Mouse (Mus musculus) hematopoietic stem cell, adult 5-6 weeks (primary cell): ENCODE measurements around the gene Cyp2a5. TPM values are rescaled to one million over a fixed set of nuclear protein-coding genes. Genes with fewer than 3 reads are reported as not detected.
"Not testable (repeated sequence)": the region's sequence is repeated elsewhere in the genome, so short reads cannot be mapped to it uniquely, and the experiment has no call there.

Experiments used
- ATAC-seq, 2 experiments: fragments of 125-278 bp in 1 of 2; replicated peaks in 1 of 2; 2 replicates each; pipeline ENCODE4 v1.8.0; 2016 to 2017; ENCODE audit warnings: inconsistent platforms in 2 of 2, mild to moderate bottlenecking in 2 of 2, moderate number of reproducible peaks in 2 of 2, low read depth in 1 of 2, moderate TSS enrichment in 1 of 2; ENCODE audit not compliant: low FRiP score in 2 of 2, poor library complexity in 2 of 2, severe bottlenecking in 2 of 2, insufficient read depth in 1 of 2, low TSS enrichment in 1 of 2
- total RNA-seq: library from RNA; stranded (forward); fragments of 172-1452, 232-1000 nt; gene quantifications from 2 replicates; pipeline ENCODE4 v1.2.3, GENCODE M21; 2017

The Cyp2a5 gene
- total RNA-seq: not detected in 2 replicates

GRCm38 (mm10) chr7:26835059-26835458 is at the start of gene Cyp2a5:
Gene Cyp2a5, plus strand, starts transcription at chr7:26835305.
- ATAC-seq: not testable (repeated sequence)

- not testable (repeated sequence) for ATAC-seq
These were observed 49.1 kb upstream of the Cyp2a5 start for GRCm38 (mm10) chr7:26786013-26786412.

GRCm38 (mm10) chr7:26789984-26790383 is 45.1 kb upstream of the Cyp2a5 start:
- ATAC-seq: no peak

GRCm38 (mm10) chr7:26800104-26800503 is 35.0 kb upstream of the Cyp2a5 start:
- ATAC-seq: no peak

- no peak for ATAC-seq
These were observed 34.1 kb upstream of the Cyp2a5 start for GRCm38 (mm10) chr7:26800996-26801395.

- no peak for ATAC-seq
These were observed 26.5 kb upstream of the Cyp2a5 start, which contains the start of gene Cyp2g1 for GRCm38 (mm10) chr7:26808592-26808991. Gene Cyp2g1, plus strand, starts transcription at chr7:26808892.

- not testable (repeated sequence) for ATAC-seq
These were observed 3.4 kb upstream of the Cyp2a5 start for GRCm38 (mm10) chr7:26831556-26832292.

GRCm38 (mm10) chr7:26832668-26833067 is 2.4 kb upstream of the Cyp2a5 start:
- ATAC-seq: not testable (repeated sequence)

- not testable (repeated sequence) for ATAC-seq
These were observed 8.3 kb downstream of the Cyp2a5 start for GRCm38 (mm10) chr7:26843400-26843799.

- not testable (repeated sequence) for ATAC-seq
These were observed 15.0 kb downstream of the Cyp2a5 start for GRCm38 (mm10) chr7:26850063-26850462.

- ATAC-seq: not testable (repeated sequence)
These were observed 43.5 kb downstream of the Cyp2a5 start for GRCm38 (mm10) chr7:26878581-26878980.

GRCm38 (mm10) chr7:26880600-26880999 is 45.5 kb downstream of the Cyp2a5 start:
- ATAC-seq: not testable (repeated sequence)

Other genes with a start within 250 kb of the Cyp2a5 start
- not detected in 2 replicates for gene Vmn1r185, start 216.8 kb upstream of the Cyp2a5 start, total RNA-seq
- not detected in 2 replicates for gene Cyp2b23, start 148.9 kb upstream of the Cyp2a5 start, total RNA-seq
- not detected in 2 replicates for gene Cyp2b19, start 78.2 kb upstream of the Cyp2a5 start, total RNA-seq
- not detected in 2 replicates for gene Cyp2g1, start 26.4 kb upstream of the Cyp2a5 start, total RNA-seq
- gene Cyp2a22, start 104.1 kb downstream of the Cyp2a5 start, total RNA-seq: not detected in 2 replicates
- not detected in 2 replicates for gene Cyp2a12, start 193.8 kb downstream of the Cyp2a5 start, total RNA-seq